Mouse (Mus musculus) heart, postnatal 25 days (tissue): ENCODE data around the gene Wnk2. TPM values are rescaled to one million over a fixed set of nuclear protein-coding genes. Genes with fewer than 3 reads are reported as not detected.

Source experiments
- DNase-seq: peaks from one replicate; pipeline ENCODE4 v3.0.0; 2022; ENCODE audit warnings: low spot score
- intact Hi-C: fragments of 180-260 bp; cut with DNase I; formaldehyde crosslinking; loops from one replicate; pipeline ENCODE4 v1.15.1; 2025
- total RNA-seq, 2 experiments: library from RNA; stranded (reverse); gene quantifications; 2 replicates each; pipeline ENCODE4 v1.2.3; 2021

Wnk2 gene
- total RNA-seq, result 10 to 100 TPM; 71.4 to 78.2 TPM

- intact Hi-C loops, result loop anchor here (5.0 kb wide), 1 partner anchor 61 kb away; no protein-coding TSS in a partner anchor
- DNase-seq, result no peak
These were observed at the start of gene Wnk2 for GRCm38 (mm10) chr13:49147858-49148226. TSS of gene Wnk2 (minus strand) at chr13:49148014.

- intact Hi-C loops, result no loop called here
- DNase-seq, result no peak
These were observed 49.0 kb upstream of the Wnk2 start for GRCm38 (mm10) chr13:49196766-49197165.

- intact Hi-C loops, result no loop called here
- no peak for DNase-seq
These were observed 48.4 kb upstream of the Wnk2 start for GRCm38 (mm10) chr13:49196211-49196610.

GRCm38 (mm10) chr13:49195651-49196050, 47.8 kb upstream of the Wnk2 start:
- intact Hi-C loops, result no loop called here
- DNase-seq, result no peak

GRCm38 (mm10) chr13:49194811-49195210, 47.0 kb upstream of the Wnk2 start:
- intact Hi-C loops, result no loop called here
- DNase-seq, result no peak

- DNase-seq, result no peak
- intact Hi-C loops, result no loop called here
These were observed 45.8 kb upstream of the Wnk2 start for GRCm38 (mm10) chr13:49193650-49194049.

- intact Hi-C loops, result no loop called here
These were observed 44.5 kb upstream of the Wnk2 start for GRCm38 (mm10) chr13:49192156-49192855.

GRCm38 (mm10) chr13:49191673-49192035, 43.8 kb upstream of the Wnk2 start:
- intact Hi-C loops, result no loop called here
- DNase-seq, result no peak

More at GRCm38 (mm10) chr13:49192156-49192855, 44.5 kb upstream of the Wnk2 start:
- no peak for DNase-seq

GRCm38 (mm10) chr13:49190876-49191672, 43.3 kb upstream of the Wnk2 start:
- intact Hi-C loops, result no loop called here
- no peak for DNase-seq

GRCm38 (mm10) chr13:49189970-49190870, 42.4 kb upstream of the Wnk2 start:
- intact Hi-C loops, result no loop called here
- peak; percentile 56 for DNase-seq

- intact Hi-C loops, result no loop called here
- DNase-seq, result no peak
These were observed 41.1 kb upstream of the Wnk2 start for GRCm38 (mm10) chr13:49188966-49189360.

- intact Hi-C loops, result no loop called here
- no peak for DNase-seq
These were observed 40.6 kb upstream of the Wnk2 start for GRCm38 (mm10) chr13:49188219-49188965.

- DNase-seq, result peak; percentile 74
- intact Hi-C loops, result no loop called here
These were observed 39.7 kb upstream of the Wnk2 start, which contains the start of gene Ninj1 for GRCm38 (mm10) chr13:49187288-49188218. TSS of gene Ninj1 (plus strand) at chr13:49187485.

GRCm38 (mm10) chr13:49186798-49187287, 39.0 kb upstream of the Wnk2 start:
- intact Hi-C loops, result no loop called here
- no peak for DNase-seq

GRCm38 (mm10) chr13:49183646-49184045, 35.8 kb upstream of the Wnk2 start:
- DNase-seq, result no peak
- intact Hi-C loops, result no loop called here

- no peak for DNase-seq
- intact Hi-C loops, result no loop called here
These were observed 35.3 kb upstream of the Wnk2 start for GRCm38 (mm10) chr13:49183161-49183560.

- DNase-seq, result no peak
These were observed 33.7 kb upstream of the Wnk2 start for GRCm38 (mm10) chr13:49181411-49181984.

GRCm38 (mm10) chr13:49180691-49181090, 32.9 kb upstream of the Wnk2 start:
- no peak for DNase-seq
- intact Hi-C loops, result no loop called here

More at GRCm38 (mm10) chr13:49181411-49181984, 33.7 kb upstream of the Wnk2 start:
- intact Hi-C loops, result no loop called here
